Mouse (Mus musculus) bone marrow, adult 2 months (tissue): ENCODE results near the gene Fam117a. TPM values are rescaled to one million over a fixed set of nuclear protein-coding genes. Genes with fewer than 3 reads are reported as not detected.

ENCODE experiments used
- H3K27ac ChIP-seq: fragments of 200-500 bp; 2 replicates; pipeline ENCODE4 v1.5.1; 2012; ENCODE audit warnings: low read depth, mild to moderate bottlenecking, control low read depth, inconsistent platforms, low read length; ENCODE audit not compliant: control insufficient read depth, poor library complexity, insufficient read depth
- H3K4me1 ChIP-seq: fragments of 200-500 bp; 2 replicates; pipeline ENCODE4 v1.6.1; 2011; ENCODE audit warnings: low read length; ENCODE audit not compliant: control insufficient read depth, insufficient read depth
- H3K4me3 ChIP-seq: fragments of 200-500 bp; replicated peaks from 2 replicates; pipeline ENCODE3; 2011; ENCODE audit warnings: mild to moderate bottlenecking, low read depth, low read length, control low read depth; ENCODE audit not compliant: control insufficient read depth
- CTCF ChIP-seq: fragments of 200-500 bp; IDR thresholded peaks from 2 replicates; pipeline ENCODE4 v1.5.1; 2011; ENCODE audit warnings: low read length, control low read depth; ENCODE audit not compliant: control insufficient read depth, insufficient read depth
- POLR2A ChIP-seq: fragments of 200-500 bp; IDR thresholded peaks from 2 replicates; pipeline ENCODE4 v1.6.1; 2011; ENCODE audit warnings: low read depth, mild to moderate bottlenecking, control low read depth, low read length, borderline replicate concordance; ENCODE audit not compliant: control insufficient read depth
- WGBS: fragments of 180-500 bp; shearing (Covaris S2); methylation state at CpG from one replicate; pipeline ENCODE4 v1.1.7; 2018; 5-methylcytosine and 5-hydroxymethylcytosine counted together
- polyA plus RNA-seq: library from polyadenylated mRNA; stranded (reverse); fragments of >200 nt; gene quantifications from 2 replicates; pipeline ENCODE4 v1.2.4, GENCODE M21; 2011; ENCODE audit warnings: low replicate concordance; ENCODE audit not compliant: missing spikeins, insufficient read depth, insufficient read length

Gene Fam117a
- polyA plus RNA-seq, 1 experiment = 178 TPM

DNA sequence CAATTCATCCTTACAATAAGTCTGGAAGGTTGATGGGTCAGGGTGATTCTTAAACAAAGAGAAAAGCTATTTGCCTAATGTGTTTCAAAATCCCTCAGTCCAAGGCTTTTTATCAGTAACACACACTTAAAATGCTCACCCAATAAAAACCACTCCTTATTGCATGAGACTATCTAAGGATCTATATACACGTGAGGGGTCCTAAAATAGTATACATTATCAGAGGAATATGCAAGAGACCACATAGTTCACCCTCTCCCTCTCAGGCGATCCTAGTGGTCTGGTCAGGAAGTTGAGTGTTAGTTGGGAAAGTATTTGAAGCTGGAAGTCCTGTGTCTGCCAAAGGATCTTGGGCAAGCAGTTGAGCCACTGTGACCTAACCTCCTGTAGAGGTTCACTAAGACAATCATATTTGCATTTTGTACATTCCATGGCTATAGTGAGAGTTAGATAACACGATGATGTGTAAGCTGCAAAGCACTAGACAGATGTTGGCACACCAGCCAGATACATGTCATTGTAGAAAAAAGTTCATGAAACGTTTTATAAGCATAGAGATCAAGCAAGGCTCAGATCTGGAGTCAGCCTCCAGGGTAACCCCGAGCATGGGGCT lies 2.3 kb upstream of the Fam117a start:
- WGBS = 22% methylated on average over 5 of the region's 5 CpGs
- no peak for TF ChIP-seq CTCF
- TF ChIP-seq POLR2A = no peak
- Histone ChIP-seq H3K4me1 (peaks cover 9% of the 10 kb centered on the region), H3K27ac (peak overlapping the region; percentile 33; the same call in 1 of the 2 replicates), H3K4me3 (no peak overlapping the region)

DNA sequence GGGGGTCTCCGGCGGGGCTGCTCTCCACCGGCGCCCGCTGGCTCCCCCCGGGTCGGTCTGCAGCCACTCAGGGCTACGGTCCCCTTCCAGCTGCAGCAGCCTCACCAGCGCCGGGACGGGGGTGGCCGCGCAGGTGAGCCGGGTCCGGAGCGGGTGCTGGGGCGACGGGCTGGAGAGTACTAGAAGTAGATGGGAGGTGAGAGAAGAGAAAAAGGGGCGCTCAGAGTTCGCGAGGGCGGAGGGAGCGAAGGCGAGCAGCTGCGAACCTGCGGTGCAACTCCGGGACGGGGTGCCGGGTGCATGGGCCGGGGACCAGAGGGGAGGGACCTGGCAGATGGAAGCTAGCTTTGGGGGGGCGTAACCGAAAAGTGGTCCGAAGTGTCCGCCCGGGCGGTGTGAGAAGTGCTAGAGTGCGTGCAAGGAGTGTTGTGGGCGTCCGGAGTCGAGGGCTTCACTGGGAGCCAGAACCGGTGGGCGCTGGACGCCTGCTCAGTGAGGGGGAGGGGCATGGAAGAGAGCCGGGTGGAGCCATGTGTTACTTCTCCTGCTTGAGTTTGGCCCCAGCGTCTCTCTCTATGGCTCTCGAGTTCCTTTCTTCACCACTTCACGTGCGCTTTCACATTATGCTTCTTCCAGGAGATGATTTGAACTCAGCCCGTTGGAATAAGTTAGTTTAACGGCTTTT lies 453 bp downstream of the Fam117a start:
- under 1% methylated on average over 50 of the region's 50 CpGs for WGBS
- peak overlapping the region; percentile 98 for H3K4me3 ChIP-seq
- H3K4me1 ChIP-seq = peaks cover 9% of the 10 kb centered on the region
- peak overlapping the region; percentile 95 for H3K27ac ChIP-seq
- peak; percentile 49; the same call in 1 of the 2 replicates for TF ChIP-seq POLR2A
- no peak for TF ChIP-seq CTCF

DNA sequence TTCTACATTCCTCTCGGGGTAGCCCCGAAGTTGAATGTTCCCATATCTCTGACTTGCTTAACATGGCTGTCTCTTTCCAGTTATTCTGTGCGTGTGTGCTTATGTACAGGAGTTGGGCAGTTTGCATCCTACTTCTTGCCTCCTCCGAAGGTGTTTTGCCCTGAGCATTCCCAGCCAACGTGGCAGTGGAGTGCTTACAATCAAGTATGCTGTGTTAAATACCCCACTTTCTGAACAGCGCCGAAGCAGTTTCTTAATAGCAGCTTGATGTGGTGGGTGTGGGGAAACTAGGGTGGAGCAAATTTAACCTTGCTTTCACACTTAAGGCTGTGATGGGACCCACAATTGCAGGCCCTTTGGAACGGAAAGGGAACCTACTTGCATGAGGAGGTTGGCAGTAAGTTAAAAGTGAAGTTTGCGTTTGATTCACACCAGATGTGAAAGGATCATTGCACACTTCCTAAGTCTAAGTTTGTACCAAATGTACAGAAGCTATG lies 1.1 kb downstream of the Fam117a start:
- H3K4me3 ChIP-seq = peak overlapping the region; percentile 98
- TF ChIP-seq CTCF = no peak
- TF ChIP-seq POLR2A = no peak
- 2% methylated on average over 9 of the region's 9 CpGs for WGBS
- H3K27ac ChIP-seq = peak overlapping the region; percentile 95
- peaks cover 6% of the 10 kb centered on the region for H3K4me1 ChIP-seq

DNA sequence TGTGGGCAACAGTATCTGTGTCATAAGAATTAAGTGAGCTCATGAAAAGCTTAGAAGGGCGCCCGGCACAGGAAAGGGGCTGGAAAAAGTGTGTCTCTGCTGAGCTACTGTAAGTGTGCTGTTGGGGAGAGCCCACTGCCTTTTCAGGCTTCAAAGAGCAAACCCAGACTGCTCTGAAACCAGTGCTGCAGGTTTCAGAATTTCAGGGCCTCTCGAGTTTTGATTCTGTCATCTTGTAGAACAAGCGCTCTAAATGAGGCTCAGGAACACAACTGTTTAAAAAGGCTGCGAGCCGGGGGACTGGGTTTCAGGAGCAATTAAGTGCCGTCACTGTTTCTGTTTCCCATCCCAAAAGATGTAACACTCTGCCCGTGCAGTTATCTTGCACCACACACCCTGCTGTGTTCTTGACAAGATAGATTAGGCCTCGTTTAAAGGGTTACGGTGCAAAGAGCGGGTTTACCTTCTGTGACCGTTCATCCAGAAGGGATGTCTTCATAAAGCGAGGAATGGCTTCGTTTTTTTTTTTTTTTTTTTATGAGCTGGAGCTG lies 2.7 kb downstream of the Fam117a start:
- WGBS = 9% methylated on average over 14 of the region's 14 CpGs
- peaks cover 3% of the 10 kb centered on the region for H3K4me1 ChIP-seq
- H3K27ac ChIP-seq = peak overlapping the region; percentile 89
- TF ChIP-seq CTCF (no peak), POLR2A (no peak)
- peak overlapping the region; percentile 39 for H3K4me3 ChIP-seq

DNA sequence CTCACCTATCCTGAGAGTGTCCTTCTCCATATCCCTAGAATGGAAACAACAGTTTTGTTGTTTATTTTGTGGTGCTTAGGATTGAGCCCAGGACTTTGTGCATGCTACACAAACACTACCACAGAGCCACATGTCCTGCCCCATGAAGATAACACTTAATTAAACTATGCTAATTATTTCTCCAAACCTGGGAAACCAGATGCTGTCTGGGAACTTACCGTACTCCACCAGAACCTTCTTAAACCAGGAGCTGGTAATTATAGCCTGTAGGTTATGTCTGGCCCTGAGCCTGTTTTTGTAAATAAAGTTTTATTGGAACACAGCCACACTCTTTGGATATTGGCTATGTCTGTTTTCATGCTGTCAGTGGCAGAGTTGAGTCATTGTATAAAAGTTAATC lies 3.4 kb downstream of the Fam117a start:
- TF ChIP-seq CTCF (no peak), POLR2A (no peak)
- 54% methylated on average over 1 of the region's 1 CpGs for WGBS
- peaks cover 3% of the 10 kb centered on the region for H3K4me1 ChIP-seq
- H3K4me3 ChIP-seq = peak overlapping the region; percentile 73
- H3K27ac ChIP-seq = no peak overlapping the region

DNA sequence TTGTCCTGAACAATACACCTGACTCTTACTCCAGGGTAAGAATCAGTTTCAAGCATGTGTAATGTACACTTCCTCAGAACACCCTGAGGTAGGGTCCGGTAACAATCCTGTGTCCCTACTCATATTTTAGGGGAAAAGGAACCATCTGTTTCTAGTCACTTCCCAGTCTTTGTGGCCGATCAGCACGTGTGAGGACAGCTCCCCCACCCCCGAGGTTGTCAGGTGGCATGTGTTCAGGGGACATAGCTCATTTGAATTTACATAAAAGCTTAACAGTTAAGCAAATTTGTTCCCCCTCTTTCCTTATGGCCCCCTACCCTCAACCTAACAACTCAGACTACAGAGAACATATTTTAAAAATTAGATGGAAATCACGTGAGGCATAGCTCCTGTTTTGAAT lies 3.8 kb downstream of the Fam117a start:
- Histone ChIP-seq H3K4me3 (peak overlapping the region; percentile 73), H3K27ac (peak overlapping the region; percentile 18; the same call in 1 of the 2 replicates), H3K4me1 (peaks cover 3% of the 10 kb centered on the region)
- WGBS = 6% methylated on average over 5 of the region's 5 CpGs
- TF ChIP-seq POLR2A = no peak
- no peak for TF ChIP-seq CTCF

DNA sequence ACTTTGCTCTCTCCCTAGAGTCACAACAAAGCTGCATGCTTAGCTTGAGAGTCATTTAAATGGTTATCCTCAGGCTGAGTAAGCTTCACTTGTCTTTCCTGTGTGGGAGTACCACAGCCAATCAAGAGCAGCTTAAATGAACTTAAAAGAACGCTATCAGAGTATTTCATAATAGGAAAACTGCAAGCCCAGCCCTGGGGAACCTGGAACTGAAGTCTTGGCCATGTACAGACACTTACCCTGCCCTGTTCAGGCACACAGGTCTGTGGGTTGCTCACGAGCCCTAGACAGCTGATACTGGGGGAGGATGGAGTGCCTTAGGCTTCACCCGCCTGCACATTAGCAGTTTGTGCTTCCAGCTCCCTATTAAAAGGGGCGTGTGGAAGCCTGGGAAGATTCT lies 6.4 kb downstream of the Fam117a start:
- peak overlapping the region; percentile 11; the same call in 1 of the 2 replicates for H3K27ac ChIP-seq
- H3K4me3 ChIP-seq = peak overlapping the region; percentile 33
- TF ChIP-seq CTCF (no peak), POLR2A (no peak)
- H3K4me1 ChIP-seq = peaks cover 7% of the 10 kb centered on the region
- WGBS = 44% methylated on average over 4 of the region's 4 CpGs

DNA sequence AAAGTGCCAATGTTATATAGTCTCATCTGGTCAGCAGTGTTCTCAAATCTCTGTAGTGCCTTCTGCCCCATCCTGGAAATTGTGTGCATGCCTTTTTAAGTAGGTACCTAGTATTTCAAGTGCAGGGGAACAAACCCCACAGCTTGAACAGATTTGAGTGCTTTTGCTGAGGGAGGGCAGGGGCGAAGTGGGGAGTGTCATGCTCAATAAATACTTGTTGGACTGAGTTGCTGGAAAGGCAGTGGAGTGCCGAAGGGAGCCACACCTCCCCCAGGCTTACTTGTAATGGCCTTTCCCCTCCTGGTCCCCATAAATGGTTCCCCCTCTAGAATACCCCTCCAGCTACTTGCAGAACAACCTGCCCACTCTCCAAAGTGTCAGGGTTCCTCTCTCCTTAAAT lies 7.4 kb downstream of the Fam117a start:
- Histone ChIP-seq H3K27ac (no peak overlapping the region), H3K4me3 (no peak overlapping the region), H3K4me1 (peaks cover 7% of the 10 kb centered on the region; the same call in 1 of the 2 replicates)
- whole genome bisulfite sequencing = 66% methylated on average over 2 of the region's 2 CpGs
- TF ChIP-seq POLR2A = no peak
- TF ChIP-seq CTCF = no peak
